Mouse (Mus musculus) ES-Bruce4 (cell line): ENCODE measurements around the gene Fgfr2. TPM values are rescaled to one million over a fixed set of nuclear protein-coding genes. Genes with fewer than 3 reads are reported as not detected.
"Not testable (repeated sequence)": the region's sequence is repeated elsewhere in the genome, so short reads cannot be mapped to it uniquely, and the experiment has no call there.

Source experiments
- H3K27ac ChIP-seq: 2 replicates; pipeline ENCODE4 v1.5.1; 2012; ENCODE audit warnings: low read length, inconsistent platforms; ENCODE audit not compliant: insufficient read depth
- H3K27me3 ChIP-seq: 2 replicates; pipeline ENCODE4 v1.6.1; 2012; ENCODE audit warnings: mild to moderate bottlenecking, low read length, inconsistent platforms; ENCODE audit not compliant: control insufficient read depth, poor library complexity, insufficient read depth, severe bottlenecking
- H3K36me3 ChIP-seq: 2 replicates; pipeline ENCODE4 v1.6.1; 2012; ENCODE audit warnings: inconsistent platforms, mild to moderate bottlenecking, low read length, moderate library complexity; ENCODE audit not compliant: control insufficient read depth, poor library complexity, insufficient read depth, severe bottlenecking
- H3K4me1 ChIP-seq: one replicate; pipeline ENCODE4 v1.8.1; 2011; ENCODE audit warnings: low read length; ENCODE audit not compliant: control insufficient read depth, insufficient read depth
- H3K4me3 ChIP-seq: 2 replicates; pipeline ENCODE4 v1.5.1; 2011; ENCODE audit warnings: low read depth, mild to moderate bottlenecking, low read length
- H3K9ac ChIP-seq: 2 replicates; pipeline ENCODE4 v1.6.1; 2012; ENCODE audit warnings: low read depth, mild to moderate bottlenecking, inconsistent platforms; ENCODE audit not compliant: poor library complexity, severe bottlenecking
- H3K9me3 ChIP-seq: replicated peaks from 2 replicates; pipeline ENCODE4 v1.6.1; 2012; ENCODE audit warnings: mild to moderate bottlenecking, low read length, inconsistent platforms; ENCODE audit not compliant: control insufficient read depth, poor library complexity, insufficient read depth, severe bottlenecking
- CTCF ChIP-seq: IDR thresholded peaks from one replicate; pipeline ENCODE4 v1.8.1; 2011; ENCODE audit warnings: low read depth, low read length
- EP300 ChIP-seq: IDR thresholded peaks from 2 replicates; pipeline ENCODE4 v1.6.1; 2011; ENCODE audit warnings: low read depth, low read length; ENCODE audit not compliant: insufficient read depth
- POLR2A ChIP-seq: IDR thresholded peaks from one replicate; pipeline ENCODE4 v1.8.1; 2011; ENCODE audit warnings: low read length; ENCODE audit not compliant: insufficient read depth
- polyA plus RNA-seq: library from polyadenylated mRNA; stranded (reverse); fragments of >200 nt; gene quantifications from 2 replicates; pipeline ENCODE4 v1.2.4, GENCODE M21; 2011; ENCODE audit warnings: low read depth; ENCODE audit not compliant: missing spikeins, insufficient read depth, insufficient read length

The Fgfr2 gene
- polyA plus RNA-seq, 1 experiment, result 34.8 TPM

GRCm38 (mm10) chr7:130394697-130395096, 2728.5 kb downstream of the Fgfr2 start:
- H3K36me3 ChIP-seq, result peaks cover 2% of the 10 kb centered on the region; the same call in 1 of the 2 replicates
- no peak overlapping the region for H3K4me3 ChIP-seq
- H3K27me3 ChIP-seq, result no peaks in the 10 kb centered on the region
- H3K27ac ChIP-seq, result no peak overlapping the region
- no peaks in the 10 kb centered on the region for H3K4me1 ChIP-seq
- no peaks in the 10 kb centered on the region for H3K9me3 ChIP-seq
- H3K9ac ChIP-seq, result no peak overlapping the region
- TF ChIP-seq POLR2A (no peak), CTCF (no peak), EP300 (no peak)

DNA sequence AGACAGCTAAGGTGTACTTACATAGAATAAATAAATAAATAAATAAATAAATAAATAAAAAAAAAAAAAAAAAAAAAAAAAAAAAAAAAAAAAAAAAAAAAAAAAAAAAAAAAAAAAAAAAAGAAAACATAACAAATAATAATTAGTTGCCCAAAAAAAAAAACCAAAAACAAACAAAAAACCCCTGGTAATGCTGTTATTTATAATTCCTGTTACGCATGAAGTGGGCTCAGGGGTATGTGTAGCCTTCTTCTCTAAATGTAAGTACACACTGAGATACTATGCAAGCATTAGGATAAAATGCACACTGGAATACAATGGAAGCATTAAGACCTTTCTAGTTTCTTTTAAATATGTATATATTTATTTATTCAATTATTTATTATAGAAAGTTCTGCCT, 2733.1 kb downstream of the Fgfr2 start:
- H3K27ac ChIP-seq, result not testable (repeated sequence)

GRCm38 (mm10) chr7:130386308-130386707, 2736.8 kb downstream of the Fgfr2 start:
- H3K9me3 ChIP-seq, result no peaks in the 10 kb centered on the region
- no peak overlapping the region for H3K4me3 ChIP-seq
- no peaks in the 10 kb centered on the region for H3K27me3 ChIP-seq
- TF ChIP-seq EP300 (no peak), POLR2A (no peak), CTCF (no peak)
- H3K36me3 ChIP-seq, result no peaks in the 10 kb centered on the region
- no peak overlapping the region for H3K27ac ChIP-seq
- H3K4me1 ChIP-seq, result no peaks in the 10 kb centered on the region
- H3K9ac ChIP-seq, result no peak overlapping the region

More for the DNA sequence above, 2733.1 kb downstream of the Fgfr2 start:
- not testable (repeated sequence) for H3K4me3 ChIP-seq, H3K9me3 ChIP-seq, H3K27me3 ChIP-seq, H3K4me1 ChIP-seq, H3K36me3 ChIP-seq, H3K9ac ChIP-seq

DNA sequence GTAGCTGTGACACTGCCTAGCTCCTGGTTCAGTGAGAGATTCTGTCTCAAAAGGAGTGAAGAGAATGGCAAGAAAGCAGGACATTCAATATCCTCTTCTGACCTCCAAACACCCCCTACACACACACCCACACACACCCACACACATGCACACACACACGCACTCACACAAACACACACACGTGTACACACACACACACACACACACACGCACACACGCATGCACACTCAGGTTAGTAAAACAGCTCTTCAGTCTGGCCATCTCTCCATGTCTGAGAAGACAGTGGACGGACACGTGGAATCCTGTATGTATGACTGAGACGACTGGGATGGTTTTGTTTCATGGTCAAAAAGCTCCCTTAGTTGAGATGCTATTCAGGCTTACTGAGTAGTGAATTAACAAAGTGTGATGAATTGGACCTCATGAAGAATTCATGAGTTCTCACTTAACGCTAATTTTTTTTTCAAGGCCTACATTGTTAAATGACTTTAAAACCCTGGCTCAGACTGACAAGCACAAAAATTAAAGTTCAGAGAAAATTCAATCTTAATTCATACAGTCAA, 2737.3 kb downstream of the Fgfr2 start:
- Histone ChIP-seq H3K27me3 (no peaks in the 10 kb centered on the region), H3K9me3 (no peaks in the 10 kb centered on the region), H3K9ac (no peak overlapping the region), H3K27ac (no peak overlapping the region), H3K36me3 (no peaks in the 10 kb centered on the region), H3K4me3 (no peak overlapping the region), H3K4me1 (no peaks in the 10 kb centered on the region)
- TF ChIP-seq EP300 (no peak), POLR2A (no peak), CTCF (no peak)

GRCm38 (mm10) chr7:130382126-130382525, 2741.0 kb downstream of the Fgfr2 start:
- TF ChIP-seq CTCF, result peak; percentile 20
- no peak for TF ChIP-seq EP300

GRCm38 (mm10) chr7:130381387-130381951, 2741.7 kb downstream of the Fgfr2 start:
- Histone ChIP-seq H3K36me3 (no peaks in the 10 kb centered on the region), H3K9ac (no peak overlapping the region), H3K4me3 (no peak overlapping the region), H3K27ac (no peak overlapping the region), H3K4me1 (no peaks in the 10 kb centered on the region), H3K27me3 (no peaks in the 10 kb centered on the region), H3K9me3 (no peaks in the 10 kb centered on the region)
- no peak for TF ChIP-seq POLR2A
- TF ChIP-seq CTCF, result no peak
- no peak for TF ChIP-seq EP300

More at GRCm38 (mm10) chr7:130382126-130382525, 2741.0 kb downstream of the Fgfr2 start:
- Histone ChIP-seq H3K27me3 (no peaks in the 10 kb centered on the region), H3K9ac (no peak overlapping the region), H3K27ac (no peak overlapping the region), H3K36me3 (no peaks in the 10 kb centered on the region), H3K4me1 (no peaks in the 10 kb centered on the region), H3K9me3 (no peaks in the 10 kb centered on the region), H3K4me3 (no peak overlapping the region)
